Mouse (Mus musculus) midbrain, embryonic 14.5 days (tissue): ENCODE measurements around the gene Dmrt1. TPM values are rescaled to one million over a fixed set of nuclear protein-coding genes. Genes with fewer than 3 reads are reported as not detected.
A peak's percentile ranks its signal among the peaks of the same experiment; 100 is the strongest.

Experiments
- ATAC-seq: fragments of 200-750 bp; cut with Nextera tagmentation; 2 replicates; pipeline ENCODE4 v1.8.0; 2017; ENCODE audit warnings: moderate number of reproducible peaks, moderate library complexity; ENCODE audit not compliant: low FRiP score, low TSS enrichment
- DNase-seq: peaks from one replicate; pipeline ENCODE4 v3.0.0-alpha.2; 2015
- H3K27ac ChIP-seq: fragments of 300-500 bp; sonication (generic); replicated peaks from 2 replicates; pipeline ENCODE4 v1.5.1; 2014; ENCODE audit warnings: mild to moderate bottlenecking, low read depth, low read length, moderate library complexity
- H3K27me3 ChIP-seq: fragments of 300-500 bp; sonication (generic); 2 replicates; pipeline ENCODE4 v1.6.1; 2014; ENCODE audit warnings: low read length, control low read depth, mixed read lengths; ENCODE audit not compliant: control insufficient read depth, insufficient read depth
- H3K36me3 ChIP-seq: fragments of 300-500 bp; sonication (generic); 2 replicates; pipeline ENCODE4 v1.6.1; 2014; ENCODE audit warnings: low read length, control low read depth; ENCODE audit not compliant: control insufficient read depth, insufficient read depth
- H3K4me1 ChIP-seq: fragments of 300-500 bp; sonication (generic); 2 replicates; pipeline ENCODE4 v1.6.1; 2014; ENCODE audit warnings: mild to moderate bottlenecking, antibody characterized with exemption, low read length, control low read depth; ENCODE audit not compliant: control insufficient read depth, insufficient read depth
- H3K4me2 ChIP-seq: fragments of 300-500 bp; sonication (generic); 2 replicates; pipeline ENCODE4 v1.6.1; 2014; ENCODE audit warnings: mild to moderate bottlenecking, low read length, moderate library complexity
- H3K4me3 ChIP-seq: fragments of 300-500 bp; sonication (generic); replicated peaks from 2 replicates; pipeline ENCODE4 v1.5.1; 2014; ENCODE audit warnings: low read depth, low read length
- H3K9ac ChIP-seq: fragments of 300-500 bp; sonication (generic); replicated peaks from 2 replicates; pipeline ENCODE4 v1.6.1; 2014; ENCODE audit warnings: mild to moderate bottlenecking, low read length, moderate library complexity
- H3K9me3 ChIP-seq: fragments of 300-500 bp; sonication (generic); 2 replicates; pipeline ENCODE4 v1.6.1; 2016; ENCODE audit warnings: low read length, control low read depth, mixed read lengths; ENCODE audit not compliant: control insufficient read depth
- WGBS: fragments of 180-500 bp; shearing (Covaris S2); extraction: QIAGEN DNeasy Blood & Tissue Kit; methylation state at CpG from one replicate; pipeline ENCODE4 v1.1.7; 2014; 5-methylcytosine and 5-hydroxymethylcytosine counted together
- polyA plus RNA-seq: library from polyadenylated mRNA; unstranded; fragments of >200 nt; fragmentation: Nextera tagmentation; extraction: Ambion mirVana; gene quantifications from 2 replicates; pipeline ENCODE4 v1.2.1, GENCODE M21; 2014

Gene Dmrt1
- polyA plus RNA-seq, 1 experiment from 2014 or later, result not detected

GRCm38 (mm10) chr19:25610015-25610410 is 104.6 kb downstream of the Dmrt1 start, which contains the start of gene Dmrt3:
Gene Dmrt3 (plus strand): TSS chr19:25610301.
- Histone ChIP-seq H3K4me1 (peaks cover 12% of the 10 kb centered on the region; the same call in 1 of the 2 replicates), H3K4me3 (peak within 1 kb of the TSS; percentile 30), H3K9ac (no peak within 1 kb of the TSS), H3K27ac (no peak within 1 kb of the TSS), H3K36me3 (no peaks in the 10 kb centered on the region), H3K4me2 (peak within 1 kb of the TSS; percentile 53), H3K9me3 (no peaks in the 10 kb centered on the region), H3K27me3 (peaks cover 95% of the 10 kb centered on the region)
- no peak for ATAC-seq
- WGBS, result under 1% methylated on average over 27 of the region's 29 CpGs
- no peak for DNase-seq

- H3K9me3 ChIP-seq, result no peaks in the 10 kb centered on the region
- H3K4me2 ChIP-seq, result peak overlapping the region; percentile 53
- ATAC-seq (peak; percentile 43; the same call in 1 of the 2 replicates), DNase-seq (peak; percentile 55)
- H3K36me3 ChIP-seq, result no peaks in the 10 kb centered on the region
- no peak overlapping the region for H3K9ac ChIP-seq
- peak overlapping the region; percentile 30 for H3K4me3 ChIP-seq
- H3K4me1 ChIP-seq, result peaks cover 12% of the 10 kb centered on the region; the same call in 1 of the 2 replicates
- H3K27me3 ChIP-seq, result peaks cover 95% of the 10 kb centered on the region
- WGBS, result under 1% methylated on average over 64 of the region's 71 CpGs
- no peak overlapping the region for H3K27ac ChIP-seq
Observed at GRCm38 (mm10) chr19:25610411-25611111, 105.1 kb downstream of the Dmrt1 start.

- peaks cover 9% of the 10 kb centered on the region; the same call in 1 of the 2 replicates for H3K4me1 ChIP-seq
- under 1% methylated on average over 42 of the region's 42 CpGs for WGBS
- peaks cover 95% of the 10 kb centered on the region for H3K27me3 ChIP-seq
- peak overlapping the region; percentile 30 for H3K4me3 ChIP-seq
- DNase-seq (peak; percentile 53), ATAC-seq (peak; percentile 27; the same call in 1 of the 2 replicates)
- H3K27ac ChIP-seq, result no peak overlapping the region
- H3K9me3 ChIP-seq, result no peaks in the 10 kb centered on the region
- peak overlapping the region; percentile 53 for H3K4me2 ChIP-seq
- H3K9ac ChIP-seq, result no peak overlapping the region
- no peaks in the 10 kb centered on the region for H3K36me3 ChIP-seq
Observed at GRCm38 (mm10) chr19:25611116-25611515, 105.7 kb downstream of the Dmrt1 start.

GRCm38 (mm10) chr19:25611876-25612805 is 106.7 kb downstream of the Dmrt1 start:
- WGBS, result 4% methylated on average over 16 of the region's 16 CpGs
- no peak overlapping the region for H3K9ac ChIP-seq
- DNase-seq, result peak; percentile 23
- no peak for ATAC-seq
- H3K4me2 ChIP-seq, result no peak overlapping the region
- H3K36me3 ChIP-seq, result no peaks in the 10 kb centered on the region
- peaks cover 95% of the 10 kb centered on the region for H3K27me3 ChIP-seq
- no peak overlapping the region for H3K27ac ChIP-seq
- no peaks in the 10 kb centered on the region for H3K9me3 ChIP-seq
- peaks cover 9% of the 10 kb centered on the region; the same call in 1 of the 2 replicates for H3K4me1 ChIP-seq
- H3K4me3 ChIP-seq, result no peak overlapping the region

- Histone ChIP-seq H3K27me3 (peaks cover 93% of the 10 kb centered on the region), H3K4me3 (no peak overlapping the region)
Observed at GRCm38 (mm10) chr19:25612806-25613295, 107.4 kb downstream of the Dmrt1 start.

GRCm38 (mm10) chr19:25613476-25614300 is 108.3 kb downstream of the Dmrt1 start:
- no peak overlapping the region for H3K9ac ChIP-seq
- no peak overlapping the region for H3K4me2 ChIP-seq
- DNase-seq, result peak; percentile 27
- ATAC-seq, result no peak
- WGBS, result 10% methylated on average over 13 of the region's 13 CpGs
- peaks cover 87% of the 10 kb centered on the region for H3K27me3 ChIP-seq
- no peak overlapping the region for H3K4me3 ChIP-seq
- peaks cover 9% of the 10 kb centered on the region; the same call in 1 of the 2 replicates for H3K4me1 ChIP-seq
- H3K36me3 ChIP-seq, result no peaks in the 10 kb centered on the region
- no peaks in the 10 kb centered on the region for H3K9me3 ChIP-seq
- H3K27ac ChIP-seq, result no peak overlapping the region

More at GRCm38 (mm10) chr19:25612806-25613295, 107.4 kb downstream of the Dmrt1 start:
- 4% methylated on average over 6 of the region's 6 CpGs for WGBS
- H3K36me3 ChIP-seq, result no peaks in the 10 kb centered on the region
- no peak overlapping the region for H3K27ac ChIP-seq
- H3K4me2 ChIP-seq, result no peak overlapping the region
- peaks cover 9% of the 10 kb centered on the region; the same call in 1 of the 2 replicates for H3K4me1 ChIP-seq
- no peak for ATAC-seq
- DNase-seq, result no peak
- no peak overlapping the region for H3K9ac ChIP-seq
- H3K9me3 ChIP-seq, result no peaks in the 10 kb centered on the region

- Histone ChIP-seq H3K9ac (no peak overlapping the region), H3K27ac (no peak overlapping the region), H3K9me3 (no peaks in the 10 kb centered on the region), H3K27me3 (peaks cover 91% of the 10 kb centered on the region), H3K4me3 (no peak overlapping the region), H3K4me2 (no peak overlapping the region), H3K36me3 (no peaks in the 10 kb centered on the region), H3K4me1 (peaks cover 4% of the 10 kb centered on the region; the same call in 1 of the 2 replicates)
- ATAC-seq (no peak), DNase-seq (no peak)
- 35% methylated on average over 6 of the region's 6 CpGs for WGBS
Observed at GRCm38 (mm10) chr19:25615889-25616288, 110.5 kb downstream of the Dmrt1 start.
